Mouse (Mus musculus) megakaryocyte-erythroid progenitor cell, adult 5 weeks (primary cell): ENCODE measurements around the gene Clec2i. TPM values are rescaled to one million over a fixed set of nuclear protein-coding genes. Genes with fewer than 3 reads are reported as not detected.

Experiments
- polyA plus RNA-seq: library from polyadenylated mRNA; stranded (reverse); fragments of >175 nt; gene quantifications from 2 replicates; pipeline ENCODE4 v1.2.3, GENCODE M21; 2012

Gene Clec2i
- polyA plus RNA-seq = 0.35 and 0.40 TPM in 2 replicates

DNA sequence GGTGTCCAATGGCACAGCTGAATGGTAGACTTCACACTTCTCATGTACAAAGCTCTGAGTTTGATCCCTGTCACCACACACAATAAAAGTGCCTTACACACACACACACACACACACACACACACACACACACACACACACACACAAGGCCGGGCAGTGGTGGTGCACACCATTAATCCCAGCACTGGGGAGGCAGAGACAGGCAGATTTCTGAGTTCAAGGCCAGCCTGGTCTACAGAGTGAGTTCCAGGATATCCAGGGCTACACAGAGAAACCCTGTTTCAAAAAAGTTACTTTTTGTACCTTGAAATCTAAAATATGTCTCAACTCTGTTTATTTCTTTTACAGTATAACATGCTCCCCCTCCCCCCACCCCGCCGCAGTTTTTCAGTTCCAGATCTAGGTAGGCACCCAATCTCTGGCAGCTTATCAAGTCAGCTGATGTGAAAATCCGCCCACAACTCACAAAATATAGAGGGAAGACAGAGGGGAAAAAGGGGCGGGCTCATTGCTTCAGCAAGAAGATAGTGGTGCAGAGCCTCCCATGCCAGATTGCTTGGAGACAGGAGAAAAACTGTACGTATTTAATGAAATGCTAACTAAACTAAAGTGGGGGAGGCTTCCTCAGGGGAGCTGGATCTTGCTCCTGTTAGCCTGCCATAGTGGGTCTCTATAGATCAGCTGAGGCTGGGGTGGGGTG, at the start of gene Clec2i:
Clec2i (plus strand) TSS at position 498 of the 700 bp plus-strand sequence.

DNA sequence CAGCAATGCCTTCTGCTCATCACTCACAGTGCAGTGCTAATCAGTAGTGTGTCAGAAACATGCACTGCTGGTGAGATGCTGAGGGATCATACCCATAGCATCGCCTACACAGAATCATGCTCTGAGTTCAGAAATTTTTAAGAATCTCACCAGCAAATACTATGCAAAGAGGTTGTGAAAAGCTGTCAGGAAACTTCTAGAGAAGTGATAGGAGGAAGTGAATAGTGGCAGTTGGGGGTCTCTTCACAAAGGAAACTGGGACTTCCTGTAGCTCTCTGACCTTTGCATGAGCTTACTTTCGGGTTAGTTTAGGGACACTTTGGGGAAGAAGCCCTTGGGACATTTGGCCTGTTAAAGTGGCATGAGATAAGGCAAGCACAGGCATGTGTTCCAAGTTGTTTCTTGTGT, 3.6 kb downstream of the Clec2i start, which contains the start of gene BC035044:
BC035044 (minus strand) TSS at position 179 of the 408 bp plus-strand sequence.

GRCm38 (mm10) chr6:128934081-128934480, 46.7 kb downstream of the Clec2i start, which contains the start of gene Clec2g:
Clec2g (plus strand) TSS chr6:128934381.

Other genes with a start within 250 kb of the Clec2i start
- gene Clec2h, start 225.2 kb upstream of the Clec2i start, polyA plus RNA-seq = not detected in 2 replicates
- not detected in 2 replicates for gene Klrb1, start 164.5 kb upstream of the Clec2i start, polyA plus RNA-seq
- gene Klrb1c, start 98.4 kb upstream of the Clec2i start, polyA plus RNA-seq = 0.11 TPM in 1 of 2 replicates, not detected in the other
- 0.17 and 0.31 TPM in 2 replicates for gene Gm44511, start 61.3 kb upstream of the Clec2i start, polyA plus RNA-seq
- gene Klrb1b, start 61.3 kb upstream of the Clec2i start, polyA plus RNA-seq = not detected in 2 replicates
- 6.7 and 10.4 TPM in 2 replicates for gene BC035044, start 3.5 kb downstream of the Clec2i start, polyA plus RNA-seq
- not detected in 2 replicates for gene Clec2g, start 46.8 kb downstream of the Clec2i start, polyA plus RNA-seq
- 0.70 and 1.3 TPM in 2 replicates for gene Klrb1f, start 158.3 kb downstream of the Clec2i start, polyA plus RNA-seq
- not detected in 2 replicates for gene Clec2e, start 213.3 kb downstream of the Clec2i start, polyA plus RNA-seq